Mouse (Mus musculus) limb, embryonic 14.5 days (tissue): ENCODE data around the gene Gm20721. TPM values are rescaled to one million over a fixed set of nuclear protein-coding genes. Genes with fewer than 3 reads are reported as not detected.
A peak's percentile ranks its signal among the peaks of the same experiment; 100 is the strongest.
"Not testable (repeated sequence)": the region's sequence is repeated elsewhere in the genome, so short reads cannot be mapped to it uniquely, and the experiment has no call there.

Source experiments
- ATAC-seq: fragments of 200-750 bp; cut with Nextera tagmentation; 2 replicates; pipeline ENCODE4 v1.8.0; 2017; ENCODE audit warnings: low read depth, moderate number of reproducible peaks, moderate TSS enrichment; ENCODE audit not compliant: low FRiP score
- DNase-seq: peaks from one replicate; pipeline ENCODE4 v3.0.0-alpha.2; 2015; ENCODE audit warnings: low spot score
- H3K27ac ChIP-seq: fragments of 300-500 bp; sonication (generic); replicated peaks from 2 replicates; pipeline ENCODE4 v1.5.1; 2014; ENCODE audit warnings: low read depth, mild to moderate bottlenecking, low read length, moderate library complexity, mixed read lengths
- H3K27me3 ChIP-seq: fragments of 300-500 bp; sonication (generic); 2 replicates; pipeline ENCODE4 v1.6.1; 2014; ENCODE audit warnings: low read length, mixed read lengths; ENCODE audit not compliant: control insufficient read depth, insufficient read depth
- H3K36me3 ChIP-seq: fragments of 300-500 bp; sonication (generic); 2 replicates; pipeline ENCODE4 v1.6.1; 2014; ENCODE audit warnings: mild to moderate bottlenecking, low read length, moderate library complexity, mixed read lengths; ENCODE audit not compliant: control insufficient read depth, insufficient read depth
- H3K4me1 ChIP-seq: fragments of 300-500 bp; sonication (generic); 2 replicates; pipeline ENCODE4 v1.6.1; 2014; ENCODE audit warnings: antibody characterized with exemption, low read length, mixed read lengths; ENCODE audit not compliant: control insufficient read depth, insufficient read depth
- H3K4me2 ChIP-seq: fragments of 300-500 bp; sonication (generic); replicated peaks from 2 replicates; pipeline ENCODE4 v1.6.1; 2014; ENCODE audit warnings: low read depth, mild to moderate bottlenecking, low read length, moderate library complexity; ENCODE audit not compliant: severe bottlenecking
- H3K4me3 ChIP-seq: fragments of 300-500 bp; sonication (generic); replicated peaks from 2 replicates; pipeline ENCODE4 v1.5.1; 2014; ENCODE audit warnings: low read length
- H3K9ac ChIP-seq: fragments of 300-500 bp; sonication (generic); 2 replicates; pipeline ENCODE4 v1.6.1; 2014; ENCODE audit warnings: mild to moderate bottlenecking, low read depth, low read length, moderate library complexity; ENCODE audit not compliant: severe bottlenecking
- H3K9me3 ChIP-seq: fragments of 300-500 bp; sonication (generic); 2 replicates; pipeline ENCODE4 v1.6.1; 2016; ENCODE audit warnings: low read length; ENCODE audit not compliant: control insufficient read depth
- POLR2A ChIP-seq: fragments of 200-500 bp; IDR thresholded peaks from 2 replicates; pipeline ENCODE4 v1.8.0; 2012; ENCODE audit warnings: inconsistent platforms, mild to moderate bottlenecking, moderate library complexity, borderline replicate concordance; ENCODE audit not compliant: insufficient read depth, insufficient read length; ENCODE audit errors: extremely low read depth
- WGBS: fragments of 180-500 bp; shearing (Covaris S2); extraction: QIAGEN DNeasy Blood & Tissue Kit; methylation state at CpG from one replicate; pipeline ENCODE4 v1.1.7; 2014; 5-methylcytosine and 5-hydroxymethylcytosine counted together
- polyA plus RNA-seq, 2 experiments: library from polyadenylated mRNA; depleted of rRNA in 1 of 2; stranded (reverse) in 1 of 2; unstranded in 1 of 2; fragments of >200 nt; fragmentation: Nextera tagmentation in 1 of 2; extraction: Ambion mirVana in 1 of 2; gene quantifications; 2 replicates each; pipeline versions ENCODE4 v1.2.1 to v1.2.3; 2012 to 2014

The Gm20721 gene
- polyA plus RNA-seq, 2 experiments: 0.65 to 13.4 TPM

DNA sequence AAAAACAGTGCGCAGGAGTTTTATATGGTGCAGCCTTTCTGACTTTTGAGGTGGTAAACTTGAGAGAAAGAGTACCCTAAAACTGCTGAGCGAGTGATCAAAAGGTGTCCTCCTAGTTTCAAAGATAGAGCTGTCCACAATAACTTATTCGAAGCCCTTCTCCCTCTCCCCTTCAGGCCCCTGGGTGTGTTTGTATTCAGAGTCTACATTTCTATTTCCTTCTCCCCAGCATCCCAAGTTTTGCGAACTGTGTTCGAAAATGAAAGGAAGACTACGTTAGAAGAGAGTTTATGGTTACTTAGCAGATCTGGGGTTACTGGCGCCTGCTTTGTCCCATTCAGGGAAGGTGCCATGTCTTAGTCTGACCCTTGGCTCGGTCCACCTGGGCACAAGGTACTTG is 20.0 kb downstream of the Gm20721 start:
- 58% methylated on average over 8 of the region's 8 CpGs for WGBS
- H3K9ac ChIP-seq: peak overlapping the region; percentile 58; the same call in 1 of the 2 replicates
- ATAC-seq: no peak

DNA sequence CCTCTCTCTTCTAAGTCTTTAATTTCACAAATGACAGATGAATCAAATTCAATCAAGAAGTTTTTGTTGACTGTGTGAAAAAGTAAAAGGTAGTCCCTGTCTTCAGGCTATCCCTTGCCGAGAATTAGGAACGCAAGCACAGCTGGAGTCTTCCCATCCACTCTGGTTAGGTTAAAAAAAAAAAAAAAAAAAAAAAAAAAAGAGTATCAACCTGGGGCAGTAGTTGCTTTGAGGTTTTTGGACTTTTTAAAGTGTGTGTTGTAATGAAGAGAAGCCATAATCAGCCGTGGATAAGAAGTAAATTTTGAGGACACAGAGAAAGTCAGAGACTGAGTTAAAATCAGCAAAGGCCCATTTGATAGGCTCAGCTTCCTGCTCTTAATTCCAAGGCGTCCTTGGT is 20.5 kb downstream of the Gm20721 start:
- no peak for TF ChIP-seq POLR2A
- ATAC-seq (no peak), DNase-seq (no peak)
- 52% methylated on average over 4 of the region's 4 CpGs for WGBS
- 0 out of 2 replicates have a peak overlapping the region, but pooled peaks have one; percentile 70 for H3K4me2 ChIP-seq
- H3K4me3 ChIP-seq: peak overlapping the region; percentile 95; the same call in 1 of the 2 replicates
- no peak overlapping the region for H3K27ac ChIP-seq
- no peaks in the 10 kb centered on the region; the same call in 1 of the 2 replicates for H3K4me1 ChIP-seq
- H3K36me3 ChIP-seq: peaks cover 16% of the 10 kb centered on the region
- H3K9ac ChIP-seq: no peak overlapping the region
- H3K9me3 ChIP-seq: 0 out of 2 replicates have a peak, but pooled peaks cover 4% of the 10 kb centered on the region
- no peaks in the 10 kb centered on the region for H3K27me3 ChIP-seq

More for the DNA sequence above, 20.0 kb downstream of the Gm20721 start:
- Histone ChIP-seq H3K36me3 (peaks cover 16% of the 10 kb centered on the region), H3K4me3 (peak overlapping the region; percentile 95), H3K4me1 (no peaks in the 10 kb centered on the region; the same call in 1 of the 2 replicates), H3K4me2 (peak overlapping the region; percentile 70), H3K9me3 (0 out of 2 replicates have a peak, but pooled peaks cover 4% of the 10 kb centered on the region), H3K27ac (no peak overlapping the region), H3K27me3 (no peaks in the 10 kb centered on the region)
- no peak for DNase-seq
- TF ChIP-seq POLR2A: no peak

GRCm38 (mm10) chr2:174316661-174317060 is 29.9 kb downstream of the Gm20721 start:
- H3K27me3 ChIP-seq: no peaks in the 10 kb centered on the region
- no peak for DNase-seq
- no peak overlapping the region for H3K4me2 ChIP-seq
- TF ChIP-seq POLR2A: no peak
- peaks cover 5% of the 10 kb centered on the region; the same call in 1 of the 2 replicates for H3K4me1 ChIP-seq
- WGBS: 73% methylated on average over 9 of the region's 9 CpGs
- no peaks in the 10 kb centered on the region; the same call in none of the 2 replicates for H3K36me3 ChIP-seq
- no peak overlapping the region for H3K4me3 ChIP-seq
- no peak overlapping the region; the same call in 1 of the 2 replicates for H3K9ac ChIP-seq
- no peaks in the 10 kb centered on the region for H3K9me3 ChIP-seq
- no peak for ATAC-seq
- H3K27ac ChIP-seq: no peak overlapping the region

DNA sequence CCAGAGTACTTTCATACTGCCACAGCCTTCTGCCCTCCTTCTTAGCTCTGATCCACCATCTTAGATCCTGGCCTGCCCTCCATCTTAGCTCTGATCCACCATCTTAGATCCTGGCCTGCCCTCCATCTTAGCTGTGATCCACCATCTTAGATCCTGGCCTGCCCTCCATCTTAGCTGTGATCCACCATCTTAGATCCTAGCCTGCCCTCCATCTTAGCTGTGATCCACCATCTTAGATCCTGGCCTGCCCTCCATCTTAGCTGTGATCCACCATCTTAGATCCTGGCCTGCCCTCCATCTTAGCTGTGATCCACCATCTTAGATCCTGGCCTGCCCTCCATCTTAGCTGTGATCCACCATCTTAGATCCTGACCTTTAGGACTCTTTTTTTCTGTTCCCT is 31.1 kb downstream of the Gm20721 start:
- H3K9ac ChIP-seq, H3K27me3 ChIP-seq, H3K4me3 ChIP-seq, H3K4me2 ChIP-seq, DNase-seq, H3K36me3 ChIP-seq, ATAC-seq, H3K9me3 ChIP-seq, H3K27ac ChIP-seq: not testable (repeated sequence)
- peaks cover 10% of the 10 kb centered on the region; the same call in 1 of the 2 replicates for H3K4me1 ChIP-seq

GRCm38 (mm10) chr2:174312661-174313060 is 33.9 kb downstream of the Gm20721 start:
- Histone ChIP-seq H3K27me3 (no peaks in the 10 kb centered on the region), H3K4me3 (no peak overlapping the region), H3K9ac (no peak overlapping the region), H3K36me3 (no peaks in the 10 kb centered on the region; the same call in 1 of the 2 replicates), H3K4me2 (no peak overlapping the region), H3K27ac (no peak overlapping the region), H3K9me3 (no peaks in the 10 kb centered on the region), H3K4me1 (peaks cover 10% of the 10 kb centered on the region; the same call in 1 of the 2 replicates)
- DNase-seq (no peak), ATAC-seq (no peak)
- no peak for TF ChIP-seq POLR2A
- WGBS: 94% methylated on average over 2 of the region's 2 CpGs

GRCm38 (mm10) chr2:174312118-174312647 is 34.3 kb downstream of the Gm20721 start:
- H3K36me3 ChIP-seq: no peaks in the 10 kb centered on the region; the same call in 1 of the 2 replicates
- H3K27me3 ChIP-seq: no peaks in the 10 kb centered on the region
- peak; percentile 54 for ATAC-seq
- peak; percentile 86 for DNase-seq
- H3K9me3 ChIP-seq: no peaks in the 10 kb centered on the region
- TF ChIP-seq POLR2A: no peak
- 40% methylated on average over 4 of the region's 4 CpGs for WGBS
- H3K9ac ChIP-seq: no peak overlapping the region
- H3K27ac ChIP-seq: no peak overlapping the region
- no peak overlapping the region for H3K4me2 ChIP-seq
- H3K4me1 ChIP-seq: peaks cover 10% of the 10 kb centered on the region; the same call in 1 of the 2 replicates
- no peak overlapping the region for H3K4me3 ChIP-seq
